Mouse (Mus musculus) forebrain, embryonic 11.5 days (tissue): ENCODE results near the gene Marveld2. TPM values are rescaled to one million over a fixed set of nuclear protein-coding genes. Genes with fewer than 3 reads are reported as not detected.

Experiments
- ATAC-seq: fragments of 200-750 bp; cut with Nextera tagmentation; replicated peaks from 2 replicates; pipeline ENCODE4 v1.8.0; 2017; ENCODE audit warnings: moderate TSS enrichment; ENCODE audit not compliant: low FRiP score
- DNase-seq: peaks from one replicate; pipeline ENCODE4 v3.0.0-alpha.2; 2017; ENCODE audit warnings: low spot score
- H3K27ac ChIP-seq: fragments of 300-500 bp; sonication (generic); 2 replicates; pipeline ENCODE4 v1.5.1; 2014; ENCODE audit warnings: low read depth, low read length
- H3K27me3 ChIP-seq: fragments of 300-500 bp; sonication (generic); 2 replicates; pipeline ENCODE4 v1.6.1; 2014; ENCODE audit warnings: mild to moderate bottlenecking, low read length, mixed read lengths; ENCODE audit not compliant: control insufficient read depth, insufficient read depth
- H3K36me3 ChIP-seq: fragments of 300-500 bp; sonication (generic); 2 replicates; pipeline ENCODE4 v1.6.1; 2014; ENCODE audit warnings: mild to moderate bottlenecking, low read length, moderate library complexity, mixed read lengths; ENCODE audit not compliant: control insufficient read depth, insufficient read depth
- H3K4me1 ChIP-seq: fragments of 300-500 bp; sonication (generic); replicated peaks from 2 replicates; pipeline ENCODE4 v1.6.1; 2014; ENCODE audit warnings: low read length, mixed read lengths; ENCODE audit not compliant: control insufficient read depth, insufficient read depth
- H3K4me2 ChIP-seq: fragments of 300-500 bp; sonication (generic); 2 replicates; pipeline ENCODE4 v1.6.1; 2014; ENCODE audit warnings: low read depth, mild to moderate bottlenecking, low read length, moderate library complexity, mixed read lengths; ENCODE audit not compliant: severe bottlenecking
- H3K4me3 ChIP-seq: fragments of 300-500 bp; sonication (generic); 2 replicates; pipeline ENCODE4 v1.5.1; 2014; ENCODE audit warnings: low read depth, low read length
- H3K9ac ChIP-seq: fragments of 300-500 bp; sonication (generic); 2 replicates; pipeline ENCODE4 v1.6.1; 2014; ENCODE audit warnings: low read length
- H3K9me3 ChIP-seq: fragments of 300-500 bp; sonication (generic); 2 replicates; pipeline ENCODE4 v1.6.1; 2016; ENCODE audit warnings: low read length, mixed read lengths; ENCODE audit not compliant: control insufficient read depth
- WGBS: fragments of 180-500 bp; shearing (Covaris S2); extraction: QIAGEN DNeasy Blood & Tissue Kit; methylation state at CpG from one replicate; pipeline ENCODE4 v1.1.7; 2014; 5-methylcytosine and 5-hydroxymethylcytosine counted together
- polyA plus RNA-seq: library from polyadenylated mRNA; unstranded; fragments of >200 nt; fragmentation: Nextera tagmentation; extraction: Ambion mirVana; gene quantifications from 2 replicates; pipeline ENCODE4 v1.2.1, GENCODE M21; 2014

Gene Marveld2
- 2.7 and 4.1 TPM in 2 replicates for polyA plus RNA-seq

- 1% methylated on average over 75 of the region's 77 CpGs for WGBS
- Histone ChIP-seq H3K4me1 (peaks cover 5% of the 10 kb centered on the region), H3K4me2 (peak within 1 kb of the TSS; percentile 96), H3K9me3 (no peaks in the 10 kb centered on the region), H3K27ac (no peak within 1 kb of the TSS), H3K9ac (peak within 1 kb of the TSS; percentile 66), H3K27me3 (peaks cover 6% of the 10 kb centered on the region), H3K36me3 (peaks cover 2% of the 10 kb centered on the region; the same call in 1 of the 2 replicates), H3K4me3 (peak within 1 kb of the TSS; percentile 54)
- peak; percentile 49 for ATAC-seq
- DNase-seq, result peak; percentile 66
These were observed at the start of gene Marveld2 for GRCm38 (mm10) chr13:100616181-100617087. TSS of gene Marveld2 (minus strand) at chr13:100616971.

GRCm38 (mm10) chr13:100659864-100660456, 43.2 kb upstream of the Marveld2 start:
- no peak overlapping the region for H3K27ac ChIP-seq
- no peaks in the 10 kb centered on the region for H3K36me3 ChIP-seq
- WGBS, result 51% methylated on average over 4 of the region's 4 CpGs
- peak; percentile 55; the same call in 1 of the 2 replicates for ATAC-seq
- no peak overlapping the region for H3K4me3 ChIP-seq
- H3K27me3 ChIP-seq, result no peaks in the 10 kb centered on the region
- no peaks in the 10 kb centered on the region for H3K4me1 ChIP-seq
- no peaks in the 10 kb centered on the region for H3K9me3 ChIP-seq
- peak; percentile 80 for DNase-seq
- no peak overlapping the region for H3K9ac ChIP-seq
- H3K4me2 ChIP-seq, result no peak overlapping the region

GRCm38 (mm10) chr13:100658091-100658490, 41.3 kb upstream of the Marveld2 start:
- H3K9ac ChIP-seq, result no peak overlapping the region
- H3K4me2 ChIP-seq, result no peak overlapping the region
- no peaks in the 10 kb centered on the region for H3K36me3 ChIP-seq
- DNase-seq (no peak), ATAC-seq (no peak)
- no peaks in the 10 kb centered on the region for H3K9me3 ChIP-seq
- H3K4me3 ChIP-seq, result no peak overlapping the region
- WGBS, result 94% methylated on average over 5 of the region's 5 CpGs
- no peaks in the 10 kb centered on the region for H3K4me1 ChIP-seq
- no peaks in the 10 kb centered on the region for H3K27me3 ChIP-seq
- H3K27ac ChIP-seq, result no peak overlapping the region

- Histone ChIP-seq H3K27me3 (no peaks in the 10 kb centered on the region), H3K9ac (peak within 1 kb of the TSS; percentile 93), H3K36me3 (no peaks in the 10 kb centered on the region; the same call in 1 of the 2 replicates), H3K4me3 (peak within 1 kb of the TSS; percentile 93), H3K4me1 (peaks cover 4% of the 10 kb centered on the region), H3K27ac (peak within 1 kb of the TSS; percentile 97), H3K9me3 (no peaks in the 10 kb centered on the region), H3K4me2 (peak within 1 kb of the TSS; percentile 85)
- no peak for DNase-seq
- under 1% methylated on average over 51 of the region's 63 CpGs for whole genome bisulfite sequencing
- ATAC-seq, result no peak
These were observed 34.8 kb upstream of the Marveld2 start, which contains the start of gene Taf9 for GRCm38 (mm10) chr13:100651439-100652186. TSS of gene Taf9 (plus strand) at chr13:100651579.

- H3K4me2 ChIP-seq, result peak within 1 kb of the TSS; percentile 85
- DNase-seq (peak; percentile 96), ATAC-seq (peak; percentile 98)
- peak within 1 kb of the TSS; percentile 97 for H3K27ac ChIP-seq
- no peaks in the 10 kb centered on the region for H3K27me3 ChIP-seq
- H3K9ac ChIP-seq, result peak within 1 kb of the TSS; percentile 93
- WGBS, result under 1% methylated on average over 71 of the region's 73 CpGs
- no peaks in the 10 kb centered on the region for H3K9me3 ChIP-seq
- no peaks in the 10 kb centered on the region; the same call in 1 of the 2 replicates for H3K36me3 ChIP-seq
- peaks cover 4% of the 10 kb centered on the region for H3K4me1 ChIP-seq
- H3K4me3 ChIP-seq, result peak within 1 kb of the TSS; percentile 93
These were observed 34.0 kb upstream of the Marveld2 start, which contains the start of the genes Ak6 and Rad17 for GRCm38 (mm10) chr13:100650550-100651438. TSS of gene Ak6 (plus strand) at chr13:100650979. TSS of gene Rad17 (minus strand) at chr13:100651051.

GRCm38 (mm10) chr13:100648223-100648622, 31.5 kb upstream of the Marveld2 start:
- Histone ChIP-seq H3K27ac (no peak overlapping the region), H3K27me3 (no peaks in the 10 kb centered on the region), H3K4me2 (no peak overlapping the region), H3K9ac (no peak overlapping the region), H3K4me3 (no peak overlapping the region), H3K36me3 (no peaks in the 10 kb centered on the region; the same call in 1 of the 2 replicates), H3K9me3 (no peaks in the 10 kb centered on the region), H3K4me1 (peaks cover 4% of the 10 kb centered on the region)
- WGBS, result 96% methylated on average over 8 of the region's 8 CpGs
- DNase-seq (no peak), ATAC-seq (no peak)

GRCm38 (mm10) chr13:100642471-100643209, 25.9 kb upstream of the Marveld2 start:
- Histone ChIP-seq H3K4me1 (no peaks in the 10 kb centered on the region), H3K9ac (no peak overlapping the region), H3K4me3 (no peak overlapping the region), H3K27me3 (no peaks in the 10 kb centered on the region), H3K27ac (no peak overlapping the region), H3K4me2 (no peak overlapping the region), H3K36me3 (peaks cover 2% of the 10 kb centered on the region; the same call in 1 of the 2 replicates), H3K9me3 (no peaks in the 10 kb centered on the region)
- ATAC-seq (no peak), DNase-seq (no peak)
- WGBS, result 87% methylated on average over 4 of the region's 4 CpGs
